Mouse (Mus musculus) MEL (cell line): ENCODE data around the gene Lep. TPM values are rescaled to one million over a fixed set of nuclear protein-coding genes. Genes with fewer than 3 reads are reported as not detected.

Source experiments
- DNase-seq: peaks from one replicate; pipeline ENCODE4 v3.0.0; 2011; ENCODE audit warnings: low read depth, low spot score
- H3K27ac ChIP-seq: 2 replicates; pipeline ENCODE4 v1.5.1; 2012; ENCODE audit warnings: low read depth, mild to moderate bottlenecking, control low read depth, low read length, moderate library complexity; ENCODE audit not compliant: control insufficient read depth
- H3K27me3 ChIP-seq, 2 experiments: fragments of 150-350 bp in 1 of 2; sonication (generic) in 1 of 2; 2 replicates each; pipeline ENCODE4 v1.6.1; 2012; ENCODE audit warnings: low read length in 2 of 2, mild to moderate bottlenecking in 2 of 2, improper control_type of control experiment in 1 of 2, moderate library complexity in 1 of 2; ENCODE audit not compliant: insufficient read depth in 2 of 2, control insufficient read depth in 1 of 2
- H3K36me3 ChIP-seq, 2 experiments: 2 replicates each; pipeline ENCODE4 v1.6.1; 2012 to 2014; ENCODE audit warnings: low read length in 2 of 2, improper control_type of control experiment in 1 of 2, inconsistent platforms in 1 of 2, mild to moderate bottlenecking in 1 of 2; ENCODE audit not compliant: insufficient read depth in 2 of 2, control insufficient read depth in 1 of 2
- H3K4me1 ChIP-seq, 2 experiments: fragments of 150-350 bp in 1 of 2; sonication (generic) in 1 of 2; 2 replicates each; pipeline ENCODE4 v1.6.1; 2012; ENCODE audit warnings: low read length in 2 of 2, improper control_type of control experiment in 1 of 2, mild to moderate bottlenecking in 1 of 2; ENCODE audit not compliant: insufficient read depth in 2 of 2, control insufficient read depth in 1 of 2
- H3K4me3 ChIP-seq, 2 experiments: fragments of 150-350 bp in 1 of 2; sonication (generic) in 1 of 2; 2 replicates each; pipeline ENCODE4 v1.5.1; 2012; ENCODE audit warnings: low read depth in 2 of 2, low read length in 2 of 2, mild to moderate bottlenecking in 2 of 2, moderate library complexity in 2 of 2, control low read depth in 1 of 2, improper control_type of control experiment in 1 of 2; ENCODE audit not compliant: control insufficient read depth in 1 of 2, insufficient read depth in 1 of 2
- H3K79me2 ChIP-seq: 2 replicates; pipeline ENCODE4 v1.6.1; 2012; ENCODE audit warnings: mild to moderate bottlenecking, low read length, moderate library complexity; ENCODE audit not compliant: control insufficient read depth, poor library complexity, insufficient read depth
- H3K9ac ChIP-seq: 2 replicates; pipeline ENCODE4 v1.6.1; 2012; ENCODE audit warnings: low read depth, mild to moderate bottlenecking, control low read depth, low read length, moderate library complexity; ENCODE audit not compliant: control insufficient read depth, poor library complexity, severe bottlenecking
- H3K9me3 ChIP-seq: fragments of 150-350 bp; sonication (generic); replicated peaks from 2 replicates; pipeline ENCODE4 v1.6.1; 2012; ENCODE audit warnings: mild to moderate bottlenecking, low read length, improper control_type of control experiment, moderate library complexity; ENCODE audit not compliant: insufficient read depth
- CHD2 ChIP-seq: IDR thresholded peaks from 2 replicates; pipeline ENCODE4 v1.6.1; 2011; ENCODE audit warnings: low read length, improper control_type of control experiment
- GABPA ChIP-seq: IDR thresholded peaks from 2 replicates; pipeline ENCODE4 v1.6.1; 2012; ENCODE audit warnings: low read depth, mild to moderate bottlenecking, inconsistent platforms, low read length, improper control_type of control experiment, moderate library complexity
- HCFC1 ChIP-seq: IDR thresholded peaks from 2 replicates; pipeline ENCODE4 v1.6.1; 2012; ENCODE audit warnings: low read depth, mild to moderate bottlenecking, inconsistent platforms, low read length, improper control_type of control experiment, moderate library complexity
- MEF2A ChIP-seq: IDR thresholded peaks from 2 replicates; pipeline ENCODE4 v1.6.1; 2014; ENCODE audit warnings: low read depth, mild to moderate bottlenecking, inconsistent platforms, low read length, improper control_type of control experiment; ENCODE audit not compliant: poor library complexity, insufficient replicate concordance, severe bottlenecking; ENCODE audit errors: extremely low read depth
- POLR2AphosphoS5 ChIP-seq: IDR thresholded peaks from 2 replicates; pipeline ENCODE4 v1.6.1; 2012; ENCODE audit warnings: low read depth, borderline replicate concordance, mild to moderate bottlenecking, inconsistent platforms, low read length, moderate library complexity, mixed read lengths
- RAD21 ChIP-seq: IDR thresholded peaks from 2 replicates; pipeline ENCODE4 v1.6.1; 2011; ENCODE audit warnings: mild to moderate bottlenecking, low read depth, low read length, improper control_type of control experiment
- SIN3A ChIP-seq: IDR thresholded peaks from 2 replicates; pipeline ENCODE4 v1.6.1; 2012; ENCODE audit warnings: low read length, improper control_type of control experiment, inconsistent platforms
- ZKSCAN1 ChIP-seq: IDR thresholded peaks from 2 replicates; pipeline ENCODE4 v1.6.1; 2012; ENCODE audit warnings: low read depth, mild to moderate bottlenecking, inconsistent platforms, low read length, improper control_type of control experiment, moderate library complexity
- ZMIZ1 ChIP-seq: IDR thresholded peaks from 2 replicates; pipeline ENCODE4 v1.6.1; 2012; ENCODE audit warnings: low read depth, mild to moderate bottlenecking, inconsistent platforms, low read length, improper control_type of control experiment, moderate library complexity
- ZNF384 ChIP-seq: IDR thresholded peaks from 2 replicates; pipeline ENCODE4 v1.6.1; 2012; ENCODE audit warnings: low read depth, mild to moderate bottlenecking, inconsistent platforms, low read length, improper control_type of control experiment
- polyA plus RNA-seq, 2 experiments: library from polyadenylated mRNA; stranded (reverse) in 1 of 2; unstranded in 1 of 2; fragments of >175 nt in 1 of 2; fragments of >200 nt in 1 of 2; gene quantifications; 2 replicates each; pipeline versions ENCODE4 v1.2.1 to v1.2.4; 2012; ENCODE audit warnings: low replicate concordance in 2 of 2, low read depth in 1 of 2; ENCODE audit not compliant: insufficient read length in 2 of 2, insufficient read depth in 1 of 2, missing spikeins in 1 of 2
- total RNA-seq: library from RNA; depleted of rRNA; stranded (reverse); fragments of 300-350 nt; gene quantifications from 2 replicates; pipeline ENCODE4 v1.2.3, GENCODE M21; 2012

The Lep gene
- total and polyA plus RNA-seq, 3 experiments = not detected

- no peak for TF ChIP-seq MEF2A
- TF ChIP-seq RAD21 = no peak
- no peaks in the 10 kb centered on the region; the same call in 1 of the 2 replicates for H3K79me2 ChIP-seq
- DNase-seq = no peak
- no peak overlapping the region for H3K4me3 ChIP-seq
- no peak overlapping the region for H3K27ac ChIP-seq
- H3K9ac ChIP-seq = no peak overlapping the region
- no peaks in the 10 kb centered on the region for H3K4me1 ChIP-seq
- H3K36me3 ChIP-seq = no peaks in the 10 kb centered on the region
- H3K9me3 ChIP-seq = no peaks in the 10 kb centered on the region
- H3K27me3 ChIP-seq = peaks cover 5 to 7% of the 10 kb centered on the region in 2 experiments; a peak in 2 of 4 replicates
These were observed 7.8 kb upstream of the Lep start for GRCm38 (mm10) chr6:29052188-29052587.

DNA sequence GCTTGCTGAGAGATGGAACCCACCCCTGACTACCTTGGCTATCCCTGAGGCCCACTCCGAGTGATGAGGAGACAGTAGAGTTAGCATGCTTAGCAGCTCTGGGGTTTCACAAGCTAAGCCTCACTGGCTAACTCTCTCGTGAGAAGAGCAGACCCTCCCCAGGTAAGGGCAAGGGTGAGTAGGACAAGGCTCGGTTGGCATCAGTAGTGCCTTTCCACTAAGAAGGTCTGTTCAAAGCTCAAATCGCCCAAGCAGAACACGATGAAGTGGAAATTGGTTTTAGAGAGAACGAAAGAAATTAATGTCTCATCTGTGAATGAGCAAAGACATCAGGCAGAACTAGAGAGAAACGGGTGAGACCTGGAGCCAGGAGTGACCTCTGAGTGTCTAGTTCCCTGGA, 6.8 kb upstream of the Lep start:
- no peak overlapping the region for H3K27ac ChIP-seq
- H3K27me3 ChIP-seq = peaks cover 5 to 12% of the 10 kb centered on the region in 2 experiments; a peak in 2 of 4 replicates
- DNase-seq = no peak
- no peaks in the 10 kb centered on the region for H3K4me1 ChIP-seq
- no peak overlapping the region for H3K9ac ChIP-seq
- no peak overlapping the region for H3K4me3 ChIP-seq
- no peaks in the 10 kb centered on the region; the same call in 1 of the 2 replicates for H3K79me2 ChIP-seq
- no peak for TF ChIP-seq CHD2
- H3K36me3 ChIP-seq = no peaks in the 10 kb centered on the region
- no peaks in the 10 kb centered on the region for H3K9me3 ChIP-seq

DNA sequence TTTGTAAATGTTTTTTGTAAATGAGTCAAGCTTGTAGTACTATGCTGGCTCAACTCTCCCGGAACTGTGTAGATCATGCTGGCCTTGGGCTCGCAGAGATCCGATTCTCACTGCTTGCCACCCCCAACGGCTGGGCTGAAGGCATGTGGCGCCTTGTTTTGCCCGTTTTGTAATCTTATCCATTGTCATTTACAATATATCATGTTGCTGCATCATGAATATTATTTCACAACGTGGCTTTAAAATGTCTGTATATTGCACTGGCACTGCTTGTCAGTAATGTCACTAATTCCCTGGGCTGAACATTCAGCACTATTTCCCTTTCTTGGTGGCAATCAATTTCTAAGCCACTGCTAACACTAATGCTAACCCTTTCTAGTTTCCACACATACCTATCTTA, 3.6 kb upstream of the Lep start:
- Histone ChIP-seq H3K9ac (no peak overlapping the region), H3K79me2 (no peaks in the 10 kb centered on the region; the same call in 1 of the 2 replicates), H3K4me3 (no peak overlapping the region), H3K27ac (no peak overlapping the region), H3K9me3 (no peaks in the 10 kb centered on the region), H3K36me3 (no peaks in the 10 kb centered on the region), H3K4me1 (no peaks in the 10 kb centered on the region), H3K27me3 (peaks cover 5 to 15% of the 10 kb centered on the region in 2 experiments; a peak in 2 of 4 replicates)
- DNase-seq = no peak
- no peak for TF ChIP-seq SIN3A
- TF ChIP-seq ZMIZ1 = no peak
- no peak for TF ChIP-seq HCFC1
- TF ChIP-seq ZNF384 = no peak
- no peak for TF ChIP-seq POLR2AphosphoS5
- no peak for TF ChIP-seq GABPA
- no peak for TF ChIP-seq ZKSCAN1
